Mouse (Mus musculus) embryonic fibroblast, embryonic 13.5 days (primary cell): ENCODE results near the gene Sfxn5.

Experiments used
- CTCF ChIP-seq: IDR thresholded peaks from 2 replicates; pipeline ENCODE4 v1.5.1; 2011; ENCODE audit warnings: mild to moderate bottlenecking, control low read depth, low read length, moderate library complexity, borderline replicate concordance; ENCODE audit not compliant: insufficient read depth
- POLR2A ChIP-seq: IDR thresholded peaks from 2 replicates; pipeline ENCODE4 v1.6.1; 2011; ENCODE audit warnings: low read depth, mild to moderate bottlenecking, control low read depth, low read length, moderate library complexity

DNA sequence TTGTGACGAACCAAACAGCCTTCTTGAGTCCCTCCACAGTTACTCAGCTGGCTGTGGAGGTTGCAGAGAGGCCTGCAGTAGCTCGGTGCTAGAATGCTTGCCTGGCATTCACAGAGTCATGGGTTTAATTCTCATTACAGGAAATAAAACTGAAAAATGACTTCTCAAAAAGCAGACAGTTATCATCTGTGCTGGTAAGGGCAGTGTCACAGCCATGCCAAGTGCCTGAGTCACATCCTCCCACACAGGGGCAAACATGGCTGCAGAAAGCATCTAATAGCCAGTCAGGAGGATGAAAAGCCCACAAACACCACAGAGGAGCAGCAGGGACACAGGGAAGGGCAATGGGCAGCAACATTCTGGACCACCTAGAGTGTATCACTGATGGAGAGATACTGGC, 49.6 kb upstream of the Sfxn5 start:
- TF ChIP-seq POLR2A (no peak), CTCF (no peak)
